Mouse (Mus musculus) erythroblast, embryonic 14.5 days (primary cell): ENCODE data around the gene Sbf2.

ENCODE experiments used
- GATA1 ChIP-seq: IDR thresholded peaks from 2 replicates; pipeline ENCODE4 v1.6.1; 2012; ENCODE audit warnings: low read length, inconsistent platforms, mixed read lengths
- TAL1 ChIP-seq: IDR thresholded peaks from 3 replicates; pipeline ENCODE4 v1.6.1; 2012; ENCODE audit warnings: low read length, inconsistent platforms, mixed read lengths

DNA sequence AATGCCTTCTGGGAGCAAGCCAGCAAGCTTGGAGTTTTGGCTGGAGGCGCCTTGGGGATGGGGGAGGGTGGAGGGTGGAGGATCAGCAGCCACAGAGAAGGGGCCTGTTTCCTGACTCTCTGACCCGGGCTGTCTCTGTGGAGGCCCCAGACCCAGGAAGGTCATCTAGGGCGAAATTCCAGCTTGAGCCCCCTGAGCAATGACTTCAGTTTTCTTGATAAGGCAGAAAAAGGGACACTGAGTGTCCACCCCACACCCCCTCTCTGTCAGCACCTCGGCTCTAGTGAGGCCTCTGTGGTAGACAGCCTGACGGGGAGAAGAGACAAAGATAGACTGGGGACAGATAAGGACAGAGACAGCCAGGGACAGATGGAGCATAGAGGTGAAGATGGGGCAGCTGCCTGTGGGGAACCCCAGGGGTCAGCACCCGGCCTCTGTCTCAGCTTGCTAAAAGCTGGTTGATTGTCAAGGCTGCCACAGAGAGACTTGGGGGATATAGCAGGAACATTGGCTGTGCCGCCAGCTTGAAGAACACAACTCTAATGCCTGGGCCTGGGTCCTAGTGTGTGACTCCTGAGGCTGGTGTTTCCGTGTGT is 327.1 kb downstream of the Sbf2 start:
- no peak for TF ChIP-seq GATA1
- TF ChIP-seq TAL1, result no peak
